Mouse (Mus musculus) heart, embryonic 16.5 days (tissue): ENCODE results near the gene Card19. TPM values are rescaled to one million over a fixed set of nuclear protein-coding genes. Genes with fewer than 3 reads are reported as not detected.

ENCODE experiments used
- ATAC-seq: fragments of 200-750 bp; cut with Nextera tagmentation; replicated peaks from 2 replicates; pipeline ENCODE4 v1.8.0; 2017; ENCODE audit warnings: moderate number of reproducible peaks; ENCODE audit not compliant: insufficient read depth, low FRiP score; ENCODE audit errors: extremely low read depth
- H3K27ac ChIP-seq: fragments of 300-500 bp; sonication (generic); 2 replicates; pipeline ENCODE4 v1.5.1; 2014; ENCODE audit warnings: mild to moderate bottlenecking, low read length, control low read depth, moderate library complexity
- H3K27me3 ChIP-seq: fragments of 300-500 bp; sonication (generic); 2 replicates; pipeline ENCODE4 v1.6.1; 2014; ENCODE audit warnings: low read length, mixed read lengths; ENCODE audit not compliant: control insufficient read depth, insufficient read depth
- H3K36me3 ChIP-seq: fragments of 300-500 bp; sonication (generic); 2 replicates; pipeline ENCODE4 v1.6.1; 2014; ENCODE audit not compliant: control insufficient read depth, insufficient read depth
- H3K4me1 ChIP-seq: fragments of 300-500 bp; sonication (generic); 2 replicates; pipeline ENCODE4 v1.6.1; 2014; ENCODE audit warnings: low read length, mixed read lengths; ENCODE audit not compliant: control insufficient read depth, insufficient read depth
- H3K4me2 ChIP-seq: fragments of 300-500 bp; sonication (generic); 2 replicates; pipeline ENCODE4 v1.6.1; 2014; ENCODE audit warnings: low read depth, mild to moderate bottlenecking, control low read depth, low read length
- H3K4me3 ChIP-seq: fragments of 300-500 bp; sonication (generic); 2 replicates; pipeline ENCODE4 v1.5.1; 2014; ENCODE audit warnings: mild to moderate bottlenecking, control low read depth, low read length
- H3K9ac ChIP-seq: fragments of 300-500 bp; sonication (generic); 2 replicates; pipeline ENCODE4 v1.6.1; 2014; ENCODE audit warnings: low read length, control low read depth
- H3K9me3 ChIP-seq: fragments of 300-500 bp; sonication (generic); replicated peaks from 2 replicates; pipeline ENCODE4 v1.6.1; 2016; ENCODE audit warnings: low read length; ENCODE audit not compliant: control insufficient read depth
- WGBS: fragments of 180-500 bp; shearing (Covaris S2); extraction: QIAGEN DNeasy Blood & Tissue Kit; methylation state at CpG from one replicate; pipeline ENCODE4 v1.1.7; 2014; 5-methylcytosine and 5-hydroxymethylcytosine counted together
- polyA plus RNA-seq: library from polyadenylated mRNA; unstranded; fragments of >200 nt; fragmentation: Nextera tagmentation; extraction: Ambion mirVana; gene quantifications from 2 replicates; pipeline ENCODE4 v1.2.1, GENCODE M21; 2015

The Card19 gene
- polyA plus RNA-seq, 1 experiment from 2014 or later = 144 TPM

- Histone ChIP-seq H3K4me1 (peaks cover 35% of the 10 kb centered on the region), H3K4me3 (no peak overlapping the region), H3K9me3 (no peaks in the 10 kb centered on the region), H3K27me3 (no peaks in the 10 kb centered on the region), H3K4me2 (no peak overlapping the region), H3K27ac (no peak overlapping the region), H3K9ac (no peak overlapping the region), H3K36me3 (peaks cover 8% of the 10 kb centered on the region)
- ATAC-seq = no peak
- WGBS = 92% methylated on average over 13 of the region's 13 CpGs
Observed at GRCm38 (mm10) chr13:49194811-49195210, 21.0 kb downstream of the Card19 start.

- H3K27me3 ChIP-seq = no peaks in the 10 kb centered on the region
- peaks cover 44% of the 10 kb centered on the region for H3K4me1 ChIP-seq
- ATAC-seq = no peak
- H3K4me3 ChIP-seq = no peak overlapping the region
- H3K36me3 ChIP-seq = peaks cover 8% of the 10 kb centered on the region
- no peak overlapping the region for H3K27ac ChIP-seq
- 90% methylated on average over 17 of the region's 17 CpGs for WGBS
- no peak overlapping the region for H3K4me2 ChIP-seq
- H3K9me3 ChIP-seq = no peaks in the 10 kb centered on the region
- H3K9ac ChIP-seq = no peak overlapping the region
Observed at GRCm38 (mm10) chr13:49193650-49194049, 22.2 kb downstream of the Card19 start.

GRCm38 (mm10) chr13:49192156-49192855 lies 23.5 kb downstream of the Card19 start:
- 65% methylated on average over 16 of the region's 16 CpGs for WGBS

GRCm38 (mm10) chr13:49191673-49192035 lies 24.2 kb downstream of the Card19 start:
- no peak for ATAC-seq

More at GRCm38 (mm10) chr13:49192156-49192855, 23.5 kb downstream of the Card19 start:
- no peak overlapping the region for H3K4me3 ChIP-seq
- peaks cover 8% of the 10 kb centered on the region for H3K36me3 ChIP-seq
- no peaks in the 10 kb centered on the region for H3K9me3 ChIP-seq
- H3K4me2 ChIP-seq = no peak overlapping the region
- no peaks in the 10 kb centered on the region for H3K27me3 ChIP-seq
- peaks cover 50% of the 10 kb centered on the region for H3K4me1 ChIP-seq
- no peak for ATAC-seq
- H3K27ac ChIP-seq = no peak overlapping the region
- H3K9ac ChIP-seq = no peak overlapping the region

GRCm38 (mm10) chr13:49190876-49191672 lies 24.8 kb downstream of the Card19 start:
- Histone ChIP-seq H3K4me2 (no peak overlapping the region), H3K27me3 (no peaks in the 10 kb centered on the region), H3K27ac (no peak overlapping the region), H3K36me3 (peaks cover 8% of the 10 kb centered on the region; the same call in 1 of the 2 replicates), H3K9ac (peak overlapping the region; percentile 6; the same call in 1 of the 2 replicates), H3K4me3 (no peak overlapping the region), H3K9me3 (no peaks in the 10 kb centered on the region), H3K4me1 (peaks cover 51% of the 10 kb centered on the region)
- no peak for ATAC-seq
- 77% methylated on average over 7 of the region's 7 CpGs for WGBS

More at GRCm38 (mm10) chr13:49191673-49192035, 24.2 kb downstream of the Card19 start:
- Histone ChIP-seq H3K36me3 (peaks cover 8% of the 10 kb centered on the region), H3K4me3 (no peak overlapping the region), H3K9ac (peak overlapping the region; percentile 6; the same call in 1 of the 2 replicates), H3K4me2 (no peak overlapping the region), H3K9me3 (no peaks in the 10 kb centered on the region), H3K4me1 (peaks cover 52% of the 10 kb centered on the region), H3K27me3 (no peaks in the 10 kb centered on the region), H3K27ac (no peak overlapping the region)
- WGBS = 52% methylated on average over 5 of the region's 5 CpGs

GRCm38 (mm10) chr13:49189970-49190870 lies 25.6 kb downstream of the Card19 start:
- 46% methylated on average over 12 of the region's 12 CpGs for WGBS
- H3K4me3 ChIP-seq = no peak overlapping the region
- H3K9me3 ChIP-seq = no peaks in the 10 kb centered on the region
- no peak for ATAC-seq
- peaks cover 51% of the 10 kb centered on the region for H3K4me1 ChIP-seq
- peaks cover 5% of the 10 kb centered on the region; the same call in 1 of the 2 replicates for H3K36me3 ChIP-seq
- peak overlapping the region; percentile 6; the same call in 1 of the 2 replicates for H3K9ac ChIP-seq
- H3K27me3 ChIP-seq = no peaks in the 10 kb centered on the region
- no peak overlapping the region for H3K4me2 ChIP-seq
- H3K27ac ChIP-seq = no peak overlapping the region

GRCm38 (mm10) chr13:49188966-49189360 lies 26.9 kb downstream of the Card19 start:
- H3K4me2 ChIP-seq = peak overlapping the region; percentile 94; the same call in 1 of the 2 replicates
- H3K27ac ChIP-seq = no peak overlapping the region
- peaks cover 51% of the 10 kb centered on the region for H3K4me1 ChIP-seq
- H3K4me3 ChIP-seq = no peak overlapping the region
- no peak overlapping the region for H3K9ac ChIP-seq
- no peak for ATAC-seq
- H3K36me3 ChIP-seq = no peaks in the 10 kb centered on the region
- 52% methylated on average over 2 of the region's 2 CpGs for WGBS
- no peaks in the 10 kb centered on the region; the same call in 1 of the 2 replicates for H3K9me3 ChIP-seq
- H3K27me3 ChIP-seq = no peaks in the 10 kb centered on the region

- peaks cover 52% of the 10 kb centered on the region for H3K4me1 ChIP-seq
Observed at GRCm38 (mm10) chr13:49188219-49188965, 27.4 kb downstream of the Card19 start.

More at GRCm38 (mm10) chr13:49188219-49188965, 27.4 kb downstream of the Card19 start:
- Histone ChIP-seq H3K27ac (peak overlapping the region; percentile 91), H3K36me3 (no peaks in the 10 kb centered on the region), H3K4me3 (peak overlapping the region; percentile 89), H3K4me2 (peak overlapping the region; percentile 94), H3K27me3 (no peaks in the 10 kb centered on the region), H3K9me3 (no peaks in the 10 kb centered on the region; the same call in 1 of the 2 replicates), H3K9ac (peak overlapping the region; percentile 89)
- ATAC-seq = peak; percentile 3
- WGBS = 29% methylated on average over 15 of the region's 15 CpGs
